Mouse (Mus musculus) cerebellum, adult 8-10 months (tissue): Measurements from ENCODE around the gene Olfr297.

Source experiments
- DNase-seq: peaks from one replicate; pipeline ENCODE4 v3.0.0; 2022

Olfr297 gene

DNA sequence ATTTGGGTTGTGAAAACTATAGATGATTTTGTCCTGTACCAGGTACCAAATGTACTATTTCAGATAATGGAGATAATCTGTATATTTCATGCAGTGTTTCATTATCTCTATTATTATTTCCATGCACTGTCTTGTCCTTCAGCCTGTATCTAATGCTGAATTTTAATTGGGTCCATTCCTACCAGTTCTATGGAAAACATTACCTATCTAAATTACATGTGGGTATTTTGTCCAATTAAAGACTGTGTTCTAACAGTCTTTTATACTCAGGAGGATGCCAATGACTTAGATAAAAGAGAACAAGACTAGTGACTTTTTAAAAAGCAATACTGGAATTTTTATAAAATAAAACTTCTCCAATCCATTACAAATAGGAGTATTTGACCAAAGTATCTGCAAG lies at the start of gene Olfr297:
Gene Olfr297 (plus strand): TSS at position 301 of the 400 bp plus-strand sequence.
- no peak for DNase-seq

DNA sequence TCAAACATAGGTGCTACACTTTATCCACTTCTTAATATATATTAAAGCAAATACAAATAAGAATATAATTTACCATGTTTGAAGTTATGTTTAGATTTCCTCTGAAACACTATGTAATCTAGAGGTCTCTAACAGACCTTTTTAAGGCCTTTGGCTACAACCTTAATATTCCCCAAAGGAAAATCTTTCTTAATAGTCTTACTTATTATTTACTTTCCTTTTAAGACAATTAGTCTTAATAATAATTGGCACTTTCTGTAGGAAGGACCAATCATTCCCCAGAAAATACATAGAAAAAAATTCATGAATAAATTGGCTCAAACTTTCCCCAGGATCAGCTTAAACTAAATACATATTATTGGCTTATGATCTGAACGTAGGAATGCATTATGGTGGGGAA lies 27.4 kb upstream of the Olfr297 start, which contains the start of gene Olfr298:
Gene Olfr298 (minus strand): TSS at position 101 of the 400 bp plus-strand sequence.
- DNase-seq = no peak
